10 mouse cellular contexts compared by ENCODE assay signal in genomic region chr4:111416551-111416950, GRCm38 (mm10). TPM values are rescaled to one million over a fixed set of nuclear protein-coding genes. Genes with fewer than 3 reads are reported as not detected.
DNase-seq lines count a peak whose midpoint lies in the region; ATAC-seq and TF ChIP-seq lines count a peak whose summit lies in the region.
"Had no signal": no experiment of that assay in that cellular context is flagged by ENCODE, and none has a peak within 500 bp of the region (broad histone marks: within the 10 kb centered on the region; RNA-seq: fewer than 3 reads in every experiment).

No protein-coding gene starts in this region.

- DNase-seq in heart, adult 2 months: no peak
- no peak for DNase-seq in midbrain, embryonic 14.5 days
- DNase-seq in urinary bladder, postnatal 10 days (ENCODE audit: low spot score): no peak
- no peak for DNase-seq in spleen, postnatal 36 days (ENCODE audit: low spot score in 2 of 2)
- DNase-seq in lung, postnatal 36 days: no peak

- peaks cover 15% of the 10 kb centered on the region for H3K4me1 ChIP-seq in heart, embryonic 15.5 days (replicated peaks)
- peaks cover 4% of the 10 kb centered on the region for H3K4me1 ChIP-seq in heart, adult 2 months (ENCODE audit: control insufficient read depth, insufficient read depth, low read length)
- H3K4me1 ChIP-seq in embryonic facial prominence, embryonic 13.5 days: peaks cover 53% of the 10 kb centered on the region
- peaks cover 26% of the 10 kb centered on the region for H3K4me1 ChIP-seq in hindbrain, embryonic 16.5 days (ENCODE audit: control insufficient read depth, insufficient read depth, low read depth, low read length)
- H3K4me1 ChIP-seq in midbrain, embryonic 14.5 days (ENCODE audit: control insufficient read depth, insufficient read depth, low read length): peaks cover 40% of the 10 kb centered on the region

- no peak overlapping the region for H3K27ac ChIP-seq in heart, embryonic 15.5 days
- H3K27ac ChIP-seq in heart, adult 2 months: no peak overlapping the region
- H3K27ac ChIP-seq in embryonic facial prominence, embryonic 13.5 days: peak overlapping the region; percentile 96
- no peak overlapping the region for H3K27ac ChIP-seq in hindbrain, embryonic 16.5 days (ENCODE audit: low read depth, low read length)
- H3K27ac ChIP-seq in midbrain, embryonic 14.5 days (replicated peaks; ENCODE audit: low read depth, low read length): no peak overlapping the region

- TF ChIP-seq CTCF in heart, adult 2 months (IDR thresholded peaks at IDR 0.05): no peak

- H3K9ac ChIP-seq in heart, embryonic 15.5 days: no peak overlapping the region
- H3K9ac ChIP-seq in heart, adult 2 months (ENCODE audit: low read depth, low read length): no peak overlapping the region
- peak overlapping the region; percentile 98 for H3K9ac ChIP-seq in embryonic facial prominence, embryonic 13.5 days
- 0 out of 2 replicates have a peak overlapping the region, but pooled peaks have one; percentile 4 for H3K9ac ChIP-seq in hindbrain, embryonic 16.5 days (ENCODE audit: low read depth, low read length)
- H3K9ac ChIP-seq in midbrain, embryonic 14.5 days (replicated peaks; ENCODE audit: low read length): peak overlapping the region; percentile 99

- TF ChIP-seq POLR2A in heart, adult 2 months (IDR thresholded peaks at IDR 0.05; ENCODE audit: insufficient read depth, low read depth, low read length): no peak

- H3K36me3 ChIP-seq in heart, embryonic 15.5 days: no peaks in the 10 kb centered on the region
- H3K36me3 ChIP-seq in heart, adult 2 months (ENCODE audit: control insufficient read depth, insufficient read depth, low read length): peaks cover 7% of the 10 kb centered on the region
- peaks cover 23% of the 10 kb centered on the region for H3K36me3 ChIP-seq in embryonic facial prominence, embryonic 13.5 days
- no peaks in the 10 kb centered on the region for H3K36me3 ChIP-seq in hindbrain, embryonic 16.5 days (ENCODE audit: control insufficient read depth, insufficient read depth, low read length)
- H3K36me3 ChIP-seq in midbrain, embryonic 14.5 days (ENCODE audit: control insufficient read depth, insufficient read depth, low read length): peaks cover 20% of the 10 kb centered on the region

- intact Hi-C loops in heart, adult 2 months (cut with DNase I): no loop called here

- H3K27me3 ChIP-seq in heart, embryonic 15.5 days: no peaks in the 10 kb centered on the region
- no peaks in the 10 kb centered on the region for H3K27me3 ChIP-seq in heart, adult 2 months (ENCODE audit: control insufficient read depth, insufficient read depth, low read length)
- H3K27me3 ChIP-seq in embryonic facial prominence, embryonic 13.5 days: no peaks in the 10 kb centered on the region
- no peaks in the 10 kb centered on the region for H3K27me3 ChIP-seq in hindbrain, embryonic 16.5 days (replicated peaks; ENCODE audit: control insufficient read depth, insufficient read depth, low read length)
- H3K27me3 ChIP-seq in midbrain, embryonic 14.5 days (ENCODE audit: control insufficient read depth, insufficient read depth, low read length): no peaks in the 10 kb centered on the region

- no peak for ATAC-seq in heart, embryonic 15.5 days (replicated peaks; ENCODE audit: insufficient number of reproducible peaks, insufficient read depth, low FRiP score, low read depth)
- ATAC-seq in embryonic facial prominence, embryonic 13.5 days (ENCODE audit: insufficient number of reproducible peaks, insufficient read depth, low FRiP score, low TSS enrichment, low read depth): no peak
- no peak for ATAC-seq in hindbrain, embryonic 16.5 days
- ATAC-seq in midbrain, embryonic 14.5 days (ENCODE audit: low FRiP score, low TSS enrichment): no peak

- no peaks in the 10 kb centered on the region for H3K9me3 ChIP-seq in heart, embryonic 15.5 days (replicated peaks)
- no peaks in the 10 kb centered on the region for H3K9me3 ChIP-seq in embryonic facial prominence, embryonic 13.5 days
- no peaks in the 10 kb centered on the region for H3K9me3 ChIP-seq in hindbrain, embryonic 16.5 days (ENCODE audit: control insufficient read depth, low read length)
- no peaks in the 10 kb centered on the region for H3K9me3 ChIP-seq in midbrain, embryonic 14.5 days (ENCODE audit: control insufficient read depth, low read length)

- no peak for TF ChIP-seq EP300 in heart, adult 2 months (IDR thresholded peaks at IDR 0.05; ENCODE audit: insufficient read depth, low read depth, low read length)

- peak overlapping the region; percentile 74; the same call in 1 of the 2 replicates for H3K4me3 ChIP-seq in heart, embryonic 15.5 days
- H3K4me3 ChIP-seq in heart, adult 2 months: no peak overlapping the region
- H3K4me3 ChIP-seq in embryonic facial prominence, embryonic 13.5 days: peak overlapping the region; percentile 93
- peak overlapping the region; percentile 4; the same call in 1 of the 2 replicates for H3K4me3 ChIP-seq in hindbrain, embryonic 16.5 days (ENCODE audit: low read length)
- H3K4me3 ChIP-seq in midbrain, embryonic 14.5 days (replicated peaks; ENCODE audit: low read depth, low read length): peak overlapping the region; percentile 97

- no peaks in the 10 kb centered on the region for H3K79me2 ChIP-seq in heart, adult 2 months (replicated peaks; ENCODE audit: control insufficient read depth, insufficient read depth, low read length)

- WGBS in heart, embryonic 15.5 days: 44% methylated on average over 3 of the region's 3 CpGs
- 49% methylated on average over 3 of the region's 3 CpGs for WGBS in heart, adult 2 months
- WGBS in embryonic facial prominence, embryonic 13.5 days: 51% methylated on average over 3 of the region's 3 CpGs
- WGBS in hindbrain, embryonic 16.5 days: 79% methylated on average over 3 of the region's 3 CpGs
- WGBS in midbrain, embryonic 14.5 days: 56% methylated on average over 3 of the region's 3 CpGs

- peak overlapping the region; percentile 76; the same call in 1 of the 2 replicates for H3K4me2 ChIP-seq in heart, embryonic 15.5 days
- peak overlapping the region; percentile 79 for H3K4me2 ChIP-seq in embryonic facial prominence, embryonic 13.5 days
- H3K4me2 ChIP-seq in hindbrain, embryonic 16.5 days (ENCODE audit: low read length): peak overlapping the region; percentile 90
- H3K4me2 ChIP-seq in midbrain, embryonic 14.5 days (ENCODE audit: low read length): peak overlapping the region; percentile 82

RNA-seq across cellular contexts. Expression of gene Bend5, which starts 1.7 kb away (rescaled TPM):
- 15.4 and 18.2 TPM in 2 replicates for polyA plus RNA-seq in heart, embryonic 15.5 days (2015; fragmentation: Nextera tagmentation; extraction: Ambion mirVana)
- 1 to 10 TPM; 5.4 to 8.1 TPM for total RNA-seq in heart, adult 2 months (2021)
- polyA plus RNA-seq in heart, adult 2 months (2012; rRNA removed): 3.8 and 4.2 TPM in 2 replicates
- polyA plus RNA-seq in embryonic facial prominence, embryonic 13.5 days (2015; fragmentation: Nextera tagmentation; extraction: Ambion mirVana): 143 and 145 TPM in 2 replicates
- 44.9 and 49.8 TPM in 2 replicates for polyA plus RNA-seq in hindbrain, embryonic 16.5 days (2015; fragmentation: Nextera tagmentation; extraction: Ambion mirVana)
- 86.3 and 88.8 TPM in 2 replicates for polyA plus RNA-seq in midbrain, embryonic 14.5 days (2014; fragmentation: Nextera tagmentation; extraction: Ambion mirVana)
- total RNA-seq: megakaryocyte-erythroid progenitor cell, adult 5-6 weeks had no signal
- polyA plus RNA-seq: C2C12 had no signal

Comparison
In these comparisons a context has a peak if more than half of its experiments do, and no peak if none do; other contexts are left out.
1. H3K9ac ChIP-seq: peak in embryonic facial prominence, embryonic 13.5 days (single experiment), hindbrain, embryonic 16.5 days (single experiment) and midbrain, embryonic 14.5 days (single experiment); none in heart, embryonic 15.5 days (single experiment) and heart, adult 2 months (single experiment).
2. Peak in every context shown above with its lines, with median percentiles within 50 percentile points of each other: H3K4me2 ChIP-seq.